21 mouse cellular contexts compared by ENCODE assay signal in the genomic region with DNA sequence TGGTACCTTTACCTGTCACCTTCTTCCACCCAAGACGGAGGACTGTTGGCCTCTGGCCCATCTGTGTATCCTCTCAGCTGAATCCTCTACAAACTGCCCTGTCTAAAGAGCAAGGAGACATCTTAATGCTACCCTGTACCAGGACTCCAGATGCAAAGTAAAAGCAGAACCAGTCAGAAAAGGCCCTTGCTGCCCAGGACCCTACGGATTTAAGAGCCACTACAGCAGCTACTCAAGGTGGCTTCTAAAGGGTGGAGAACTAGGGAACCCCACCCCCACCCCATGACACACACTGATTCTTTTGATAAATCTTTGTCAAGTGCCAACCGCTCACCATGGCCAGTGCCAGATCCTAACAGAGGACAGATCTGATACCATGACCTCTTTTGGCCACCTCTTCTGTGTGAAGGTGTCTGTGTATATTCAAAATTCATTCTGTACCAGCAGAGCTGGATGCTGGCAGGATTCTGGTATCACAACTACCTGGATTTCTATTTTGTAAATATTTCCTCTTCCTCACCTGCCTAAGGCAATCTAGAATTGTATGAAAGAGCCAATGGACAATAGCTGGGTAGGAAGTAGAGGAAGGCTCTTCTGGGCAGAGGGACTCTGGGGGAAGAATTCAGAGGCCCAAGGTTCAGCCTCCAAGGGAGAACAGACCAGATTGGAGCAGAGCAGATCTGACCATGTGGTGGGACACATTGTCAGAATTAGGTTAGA. TPM values are rescaled to one million over a fixed set of nuclear protein-coding genes. Genes with fewer than 3 reads are reported as not detected.
"Had no signal": no experiment of that assay in that cellular context is flagged by ENCODE, and none has a peak within 500 bp of the region (broad histone marks: within the 10 kb centered on the region; RNA-seq: fewer than 3 reads in every experiment).

No protein-coding gene starts in this region.

- H3K27ac ChIP-seq: lung, embryonic 15.5 days; macrophage; midbrain, embryonic 13.5 days; midbrain, embryonic 15.5 days; neural tube, embryonic 12.5 days; stomach, embryonic 15.5 days; stomach, postnatal 0 days had no signal

- H3K27me3 ChIP-seq: lung, embryonic 15.5 days; midbrain, embryonic 13.5 days; midbrain, embryonic 15.5 days; neural tube, embryonic 12.5 days; stomach, embryonic 15.5 days had no signal

- DNase-seq: liver, postnatal 0 days; lung, adult 2 months; lung, postnatal 14 days; lung, postnatal 36 days; retina, postnatal 1 day; right cerebral cortex, adult 18-20 months; right cerebral cortex, postnatal 25 days; right cerebral cortex, postnatal 4 days; thymus, adult 2 months; thymus, postnatal 25 days; thymus, postnatal 4 days had no signal

- H3K9me3 ChIP-seq: lung, embryonic 15.5 days; megakaryocyte, embryonic 14.5 days; midbrain, embryonic 13.5 days; midbrain, embryonic 15.5 days; neural tube, embryonic 12.5 days; stomach, embryonic 15.5 days had no signal

- H3K4me1 ChIP-seq: lung, embryonic 15.5 days; midbrain, embryonic 13.5 days; midbrain, embryonic 15.5 days; neural tube, embryonic 12.5 days; stomach, embryonic 15.5 days had no signal

- H3K9ac ChIP-seq: liver, postnatal 0 days; lung, embryonic 15.5 days; midbrain, embryonic 13.5 days; midbrain, embryonic 15.5 days; neural tube, embryonic 12.5 days; stomach, embryonic 15.5 days had no signal

- H3K4me3 ChIP-seq: lung, embryonic 15.5 days; megakaryocyte, embryonic 14.5 days; midbrain, embryonic 13.5 days; midbrain, embryonic 15.5 days; neural tube, embryonic 12.5 days; stomach, embryonic 15.5 days had no signal

RNA-seq across cellular contexts. Expression of gene Snhg11, which starts 22.5 kb away (rescaled TPM):
- total RNA-seq: monocyte, adult 5-6 weeks; neutrophil, adult 5-6 weeks had no signal
